Mouse (Mus musculus) CH12.LX (cell line): ENCODE data around the gene Lcn12. TPM values are rescaled to one million over a fixed set of nuclear protein-coding genes. Genes with fewer than 3 reads are reported as not detected.

Experiments
- DNase-seq: peaks from one replicate; pipeline ENCODE4 v3.0.0-alpha.2; 2013; ENCODE audit errors: extremely low read depth
- H3K27ac ChIP-seq: 2 replicates; pipeline ENCODE4 v1.5.1; 2012; ENCODE audit warnings: low read depth, mild to moderate bottlenecking, control low read depth, moderate library complexity; ENCODE audit not compliant: insufficient read depth
- H3K27me3 ChIP-seq: replicated peaks from 2 replicates; pipeline ENCODE3; 2012; ENCODE audit warnings: inconsistent platforms
- H3K36me3 ChIP-seq, 2 experiments: replicated peaks in 1 of 2; 2 replicates each; pipeline versions ENCODE3 to v1.6.1; 2012; ENCODE audit warnings: inconsistent platforms in 1 of 2, low read length in 1 of 2, mild to moderate bottlenecking in 1 of 2, mixed read lengths in 1 of 2, moderate library complexity in 1 of 2; ENCODE audit not compliant: control insufficient read depth in 1 of 2, insufficient read depth in 1 of 2
- H3K4me1 ChIP-seq, 2 experiments: 2 replicates each; pipeline ENCODE4 v1.6.1; 2012; ENCODE audit warnings: inconsistent platforms in 1 of 2, moderate library complexity in 1 of 2; ENCODE audit not compliant: insufficient read depth in 2 of 2, control insufficient read depth in 1 of 2
- H3K4me2 ChIP-seq: 2 replicates; pipeline ENCODE4 v1.6.1; 2012; ENCODE audit warnings: low read depth, mild to moderate bottlenecking, control low read depth; ENCODE audit not compliant: poor library complexity, insufficient read depth, severe bottlenecking
- H3K4me3 ChIP-seq, 3 experiments: fragments of 150-350 bp in 1 of 3; sonication (generic) in 1 of 3; replicated peaks in 1 of 3; 2 replicates each; pipeline versions ENCODE3 to v1.5.1; 2011 to 2012; ENCODE audit warnings: low read depth in 2 of 3, low read length in 2 of 3, mild to moderate bottlenecking in 2 of 3, moderate library complexity in 2 of 3, control low read depth in 1 of 3, improper control_type of control experiment in 1 of 3, inconsistent platforms in 1 of 3, mixed read lengths in 1 of 3; ENCODE audit not compliant: poor library complexity in 1 of 3
- H3K79me2 ChIP-seq: replicated peaks from 2 replicates; pipeline ENCODE4 v1.6.1; 2012; ENCODE audit warnings: mild to moderate bottlenecking, moderate library complexity; ENCODE audit not compliant: control insufficient read depth, poor library complexity, insufficient read depth, severe bottlenecking; ENCODE audit errors: extremely low read depth
- H3K9ac ChIP-seq: 2 replicates; pipeline ENCODE4 v1.6.1; 2012; ENCODE audit warnings: low read depth, mild to moderate bottlenecking, control low read depth, moderate library complexity; ENCODE audit not compliant: insufficient read depth
- H3K9me3 ChIP-seq: replicated peaks from 2 replicates; pipeline ENCODE3; 2012; ENCODE audit warnings: low read length, inconsistent platforms, mixed read lengths
- BHLHE40 ChIP-seq: IDR thresholded peaks from 2 replicates; pipeline ENCODE4 v1.6.1; 2011; ENCODE audit warnings: mild to moderate bottlenecking, low read depth, low read length, improper control_type of control experiment
- CHD2 ChIP-seq: IDR thresholded peaks from 2 replicates; pipeline ENCODE4 v1.6.1; 2011; ENCODE audit warnings: low read length, improper control_type of control experiment
- CTCF ChIP-seq, 2 experiments: IDR thresholded peaks in 1 of 2; conservative IDR thresholded peaks in 1 of 2; 2 replicates each; pipeline ENCODE4 v1.5.1; 2011 to 2012; ENCODE audit warnings: low read depth in 2 of 2, low read length in 2 of 2, improper control_type of control experiment in 1 of 2, inconsistent platforms in 1 of 2, mild to moderate bottlenecking in 1 of 2, moderate library complexity in 1 of 2
- ELF1 ChIP-seq: IDR thresholded peaks from 2 replicates; pipeline ENCODE4 v1.6.1; 2014; ENCODE audit warnings: low read depth, mild to moderate bottlenecking, inconsistent platforms, low read length, improper control_type of control experiment
- ETS1 ChIP-seq: conservative IDR thresholded peaks from 2 replicates; pipeline ENCODE4 v1.6.1; 2012; ENCODE audit warnings: low read depth, mild to moderate bottlenecking, inconsistent platforms, low read length, improper control_type of control experiment, moderate library complexity
- KAT2A ChIP-seq: IDR thresholded peaks from 2 replicates; pipeline ENCODE4 v1.6.1; 2012; ENCODE audit warnings: low read length, improper control_type of control experiment, inconsistent platforms; ENCODE audit not compliant: insufficient replicate concordance
- MAX ChIP-seq: IDR thresholded peaks from 2 replicates; pipeline ENCODE4 v1.6.1; 2011; ENCODE audit warnings: low read length, improper control_type of control experiment
- MAZ ChIP-seq: IDR thresholded peaks from 2 replicates; pipeline ENCODE4 v1.6.1; 2012; ENCODE audit warnings: low read depth, mild to moderate bottlenecking, inconsistent platforms, low read length, improper control_type of control experiment, moderate library complexity
- MEF2A ChIP-seq: IDR thresholded peaks from 2 replicates; pipeline ENCODE4 v1.6.1; 2014; ENCODE audit warnings: low read depth, mild to moderate bottlenecking, inconsistent platforms, low read length, improper control_type of control experiment, borderline replicate concordance
- MXI1 ChIP-seq: IDR thresholded peaks from 2 replicates; pipeline ENCODE4 v1.6.1; 2011; ENCODE audit warnings: mild to moderate bottlenecking, low read depth, low read length, improper control_type of control experiment
- MYC ChIP-seq: IDR thresholded peaks from 2 replicates; pipeline ENCODE4 v1.6.1; 2011; ENCODE audit warnings: low read depth, mild to moderate bottlenecking, improper control_type of control experiment, low read length
- NELFE ChIP-seq: IDR thresholded peaks from 2 replicates; pipeline ENCODE4 v1.6.1; 2011; ENCODE audit warnings: low read depth, low read length, improper control_type of control experiment
- NRF1 ChIP-seq: IDR thresholded peaks from 2 replicates; pipeline ENCODE4 v1.6.1; 2014; ENCODE audit warnings: low read depth, mild to moderate bottlenecking, inconsistent platforms, low read length, improper control_type of control experiment, moderate library complexity
- POLR2A ChIP-seq: IDR thresholded peaks from 2 replicates; pipeline ENCODE4 v1.6.1; 2011; ENCODE audit warnings: low read depth, mild to moderate bottlenecking, improper control_type of control experiment, low read length
- POLR2AphosphoS2 ChIP-seq: IDR thresholded peaks from 2 replicates; pipeline ENCODE4 v1.6.1; 2011; ENCODE audit warnings: low read depth, low read length, improper control_type of control experiment
- RAD21 ChIP-seq: IDR thresholded peaks from 2 replicates; pipeline ENCODE4 v1.6.1; 2011; ENCODE audit warnings: low read depth, mild to moderate bottlenecking, low read length, improper control_type of control experiment, moderate library complexity
- RCOR1 ChIP-seq: conservative IDR thresholded peaks from 2 replicates; pipeline ENCODE4 v1.6.1; 2012; ENCODE audit warnings: low read depth, mild to moderate bottlenecking, inconsistent platforms, low read length, improper control_type of control experiment
- SIN3A ChIP-seq: IDR thresholded peaks from 2 replicates; pipeline ENCODE4 v1.6.1; 2012; ENCODE audit warnings: low read length, improper control_type of control experiment, inconsistent platforms
- TBP ChIP-seq: conservative IDR thresholded peaks from 2 replicates; pipeline ENCODE4 v1.6.1; 2011; ENCODE audit warnings: low read depth, low read length, improper control_type of control experiment
- TCF12 ChIP-seq: IDR thresholded peaks from 2 replicates; pipeline ENCODE4 v1.6.1; 2014; ENCODE audit warnings: low read depth, mild to moderate bottlenecking, inconsistent platforms, low read length, improper control_type of control experiment
- UBTF ChIP-seq: IDR thresholded peaks from 2 replicates; pipeline ENCODE4 v1.6.1; 2012; ENCODE audit warnings: low read depth, mild to moderate bottlenecking, inconsistent platforms, low read length, improper control_type of control experiment, moderate library complexity
- USF1 ChIP-seq: IDR thresholded peaks from 2 replicates; pipeline ENCODE4 v1.6.1; 2014; ENCODE audit warnings: low read depth, mild to moderate bottlenecking, inconsistent platforms, low read length, improper control_type of control experiment
- USF2 ChIP-seq: conservative IDR thresholded peaks from 2 replicates; pipeline ENCODE4 v1.6.1; 2011; ENCODE audit warnings: low read depth, low read length, improper control_type of control experiment
- ZC3H11A ChIP-seq: IDR thresholded peaks from 2 replicates; pipeline ENCODE4 v1.6.1; 2012; ENCODE audit warnings: low read depth, mild to moderate bottlenecking, inconsistent platforms, low read length, improper control_type of control experiment
- ZKSCAN1 ChIP-seq: IDR thresholded peaks from 2 replicates; pipeline ENCODE4 v1.6.1; 2012; ENCODE audit warnings: low read depth, inconsistent platforms, low read length, improper control_type of control experiment, borderline replicate concordance
- ZNF384 ChIP-seq: IDR thresholded peaks from 2 replicates; pipeline ENCODE4 v1.6.1; 2012; ENCODE audit warnings: low read depth, low read length, improper control_type of control experiment, inconsistent platforms
- dilution Hi-C: fragments of 300-500 bp; cut with MboI; formaldehyde crosslinking; loops from 2 replicates; pipeline ENCODE4 v1.14.3; 2020; ENCODE audit warnings: low sequenced_read_pairs; ENCODE audit not compliant: extremely low pct_unique_long_range_greater_than_20kb, extremely low pct_ligation_motif_present
- in situ Hi-C: fragments of 300-500 bp; cut with MboI; formaldehyde crosslinking; loops from 3 replicates; pipeline ENCODE4 v1.14.3; 2019; ENCODE audit warnings: low sequenced_read_pairs, low pct_ligation_motif_present, low pct_unique_long_range_greater_than_20kb, mixed read lengths
- polyA plus RNA-seq: library from polyadenylated mRNA; unstranded; fragments of >175 nt; gene quantifications from 2 replicates; pipeline ENCODE4 v1.2.1, GENCODE M21; 2012; ENCODE audit warnings: low read depth; ENCODE audit not compliant: insufficient read length
- total RNA-seq, 2 experiments: library from RNA; depleted of rRNA; stranded (reverse); fragments of 300-350 nt in 1 of 2; fragments of >200 nt in 1 of 2; gene quantifications; 2 replicates each; pipeline ENCODE4 v1.2.3; 2012 to 2014

Lcn12 gene
- total and polyA plus RNA-seq, 3 experiments, result not detected

DNA sequence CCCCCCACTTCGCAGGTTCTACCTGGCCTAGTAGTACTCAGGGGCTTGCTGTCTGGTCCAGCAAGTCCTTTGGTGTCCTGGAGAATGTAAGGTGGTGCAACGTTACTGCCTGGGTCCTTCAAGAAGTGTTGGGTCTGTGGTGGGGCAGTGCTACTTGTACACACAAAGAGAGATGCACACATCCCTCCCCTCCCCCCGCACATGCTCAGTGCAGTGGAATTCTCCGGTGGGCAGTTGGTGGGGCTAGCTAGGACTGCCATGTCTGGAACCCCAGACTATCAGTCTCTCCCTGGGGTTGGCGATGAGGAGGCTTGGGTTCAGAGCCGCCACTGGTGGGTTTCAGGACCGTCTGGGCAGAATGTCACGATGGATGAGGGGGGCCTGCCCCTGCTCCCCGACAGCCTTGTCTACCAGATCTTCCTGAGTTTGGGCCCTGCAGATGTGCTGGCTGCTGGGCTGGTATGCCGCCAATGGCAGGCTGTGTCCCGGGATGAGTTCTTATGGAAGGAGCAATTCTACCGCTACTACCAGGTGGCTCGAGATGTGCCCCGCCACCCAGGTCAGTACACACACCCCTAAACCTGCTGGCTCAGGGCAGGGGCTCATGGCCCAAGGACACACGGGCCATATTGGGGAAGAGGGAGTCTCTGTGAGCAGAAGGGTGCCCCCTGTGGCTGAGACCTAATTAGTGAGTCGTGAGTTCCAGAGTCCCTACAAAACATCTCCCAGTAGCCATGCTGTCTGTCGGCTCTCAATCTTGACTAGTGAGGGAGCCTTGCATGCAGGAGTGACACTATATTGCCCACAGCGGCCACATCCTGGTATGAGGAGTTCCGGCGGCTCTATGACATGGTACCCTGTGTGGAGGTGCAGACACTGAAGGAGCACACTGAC is 8.1 kb upstream of the Lcn12 start, which contains the start of gene C8g:
Gene C8g, minus strand, starts transcription at position 127 of the 894 bp plus-strand sequence.
- Histone ChIP-seq H3K9ac (peak within 1 kb of the TSS; percentile 92), H3K79me2 (peaks cover 8% of the 10 kb centered on the region; the same call in 1 of the 2 replicates), H3K27ac (peak within 1 kb of the TSS; percentile 51), H3K27me3 (no peaks in the 10 kb centered on the region), H3K4me1 (peaks cover 15 to 40% of the 10 kb centered on the region in 2 experiments), H3K4me3 (peak within 1 kb of the TSS; percentile 70 to 99 (median 93))
- in situ Hi-C loops, result no loop called here
- dilution Hi-C loops, result no loop called here
- TF ChIP-seq MAX (no peak), RAD21 (no peak), ZC3H11A (no peak), TCF12 (no peak), RCOR1 (no peak), MAZ (no peak), CTCF (conservative IDR thresholded peaks at IDR 0.05 in 1 of 2, IDR thresholded peaks at IDR 0.05 in 1 of 2; ENCODE audit: low read depth in 2 of 2, low read length in 2 of 2) (peak in 1 of 2 experiments; percentile 34; a peak in 2 of 4 replicates), USF2 (no peak), POLR2A (no peak), UBTF (no peak), ZNF384 (no peak), MYC (no peak), NRF1 (peak; percentile 48; the same call in 1 of the 2 replicates)
- TF ChIP-seq, all 38 proteins: peak for 2
- Histone ChIP-seq H3K4me2 (peak within 1 kb of the TSS; percentile 68), H3K9me3 (no peaks in the 10 kb centered on the region), H3K36me3 (peaks cover 32 to 47% of the 10 kb centered on the region in 2 experiments)
- peak; percentile 28 for DNase-seq

GRCm38 (mm10) chr2:25500576-25501405 is 7.1 kb upstream of the Lcn12 start, which contains the start of gene Fbxw5:
Gene Fbxw5, plus strand, starts transcription at chr2:25500750.
- no peaks in the 10 kb centered on the region for H3K27me3 ChIP-seq
- in situ Hi-C loops (no loop called here), dilution Hi-C loops (no loop called here)
- H3K9ac ChIP-seq, result peak within 1 kb of the TSS; percentile 92
- H3K27ac ChIP-seq, result peak within 1 kb of the TSS; percentile 51
- H3K79me2 ChIP-seq, result peaks cover 8% of the 10 kb centered on the region; the same call in 1 of the 2 replicates
- H3K4me3 ChIP-seq, result peak within 1 kb of the TSS; percentile 70 to 99 (median 93)
- peak within 1 kb of the TSS; percentile 68 for H3K4me2 ChIP-seq
- H3K36me3 ChIP-seq, result peaks cover 32 to 40% of the 10 kb centered on the region in 2 experiments
- DNase-seq, result peak; percentile 97
- no peaks in the 10 kb centered on the region for H3K9me3 ChIP-seq
- H3K4me1 ChIP-seq, result peaks cover 15 to 40% of the 10 kb centered on the region in 2 experiments
- TF ChIP-seq MYC, result 0 out of 2 replicates have a peak, but pooled peaks have one; percentile 28
- TF ChIP-seq ELF1, result peak; percentile 88
- TF ChIP-seq NELFE, result peak; percentile 84
- peak; percentile 63; the same call in 1 of the 2 replicates for TF ChIP-seq KAT2A
- TF ChIP-seq TCF12, result peak; percentile 75
- 0 out of 2 replicates have a peak, but pooled peaks have one; percentile 56 for TF ChIP-seq MAX
- peak; percentile 36; the same call in 1 of the 2 replicates for TF ChIP-seq MEF2A
- TF ChIP-seq USF1, result no peak
- 0 out of 2 replicates have a peak, but pooled peaks have one; percentile 7 for TF ChIP-seq BHLHE40
- TF ChIP-seq POLR2A, result peak; percentile 86
- peak; percentile 97 for TF ChIP-seq SIN3A
- peak; percentile 94 for TF ChIP-seq MAZ
- TF ChIP-seq ZKSCAN1, result no peak
- TF ChIP-seq POLR2AphosphoS2, result peak; percentile 90; the same call in 1 of the 2 replicates
- TF ChIP-seq ETS1, result no peak
- TF ChIP-seq NRF1, result peak; percentile 88
- no peak; the same call in 1 of the 2 replicates for TF ChIP-seq CHD2
- TF ChIP-seq MXI1, result peak; percentile 91
- TF ChIP-seq RCOR1, result no peak
- 0 out of 2 replicates have a peak, but pooled peaks have one; percentile 38 for TF ChIP-seq TBP
